Mouse (Mus musculus): ENCODE results near the gene Ppdpf.

Gene Ppdpf

DNA sequence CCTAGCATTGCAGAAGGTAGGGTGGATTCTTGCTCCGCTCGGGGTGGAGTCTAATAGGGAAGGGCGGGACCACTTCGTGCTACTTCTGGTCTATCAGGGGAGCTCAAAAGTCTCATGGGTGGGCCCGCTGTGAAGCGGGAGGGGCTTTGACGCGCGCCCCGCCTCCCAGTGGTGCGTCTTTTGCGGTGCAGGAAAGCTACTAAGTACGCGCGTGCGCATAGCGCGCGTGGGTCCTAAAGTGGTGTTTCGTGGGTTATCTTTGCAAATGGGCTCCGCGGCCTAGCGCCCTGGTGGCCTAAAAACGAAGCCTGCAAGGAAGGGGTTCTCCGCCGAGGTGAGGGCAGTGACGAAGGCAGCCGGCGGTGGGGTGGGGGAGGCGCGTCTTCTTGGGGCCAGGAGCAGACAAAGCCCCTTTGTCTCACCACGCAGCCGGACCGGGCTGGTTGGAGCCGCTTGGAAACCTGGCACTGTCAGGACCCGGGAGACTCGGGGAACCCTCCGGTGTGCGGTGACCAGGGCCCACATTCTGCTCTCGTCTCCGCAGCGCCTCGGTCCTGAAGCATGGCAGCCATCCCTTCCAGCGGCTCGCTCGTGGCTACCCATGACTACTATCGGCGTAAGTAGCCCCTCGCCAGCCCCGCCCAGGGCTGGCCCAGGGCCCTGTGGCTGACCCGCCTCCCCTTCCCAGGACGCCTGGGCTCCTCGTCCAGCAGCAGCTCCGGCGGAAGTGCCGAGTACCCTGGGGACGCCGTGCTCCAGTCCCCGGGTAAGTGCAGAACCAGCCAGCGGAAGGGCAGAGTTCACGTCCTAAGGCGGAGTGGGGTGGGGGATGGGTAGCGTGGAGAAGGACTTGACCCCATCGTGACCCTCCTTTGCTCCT is at the start of gene Ppdpf:
Ppdpf (plus strand) TSS at position 127 of the 880 bp plus-strand sequence.
- peak; percentile 88 for DNase-seq

DNA sequence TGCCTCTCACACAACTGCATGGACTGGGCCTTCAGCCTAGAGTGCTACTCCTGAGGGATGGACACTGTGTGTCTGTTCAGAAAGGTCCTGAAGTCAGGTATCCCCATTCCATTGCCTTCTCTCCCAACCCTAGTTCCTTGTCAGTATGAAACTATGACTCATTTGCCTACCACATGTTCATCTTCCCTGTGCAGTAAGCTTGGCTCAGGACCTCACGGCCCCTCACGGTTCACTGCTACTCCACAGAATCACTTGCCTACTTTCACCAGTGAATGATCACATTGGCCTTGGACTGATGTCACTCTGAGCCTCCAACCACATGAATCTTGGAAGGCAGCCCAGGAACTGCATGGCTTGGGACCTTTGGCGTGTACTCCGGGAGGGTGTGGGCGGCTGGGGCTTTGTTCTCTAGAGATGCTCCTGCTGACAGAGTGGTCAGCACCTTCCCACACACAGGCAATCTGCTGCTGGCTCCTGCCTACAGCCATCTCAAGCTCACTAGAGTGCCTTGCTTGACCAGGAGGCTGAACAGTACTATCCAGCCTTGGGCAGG is 47.3 kb upstream of the Ppdpf start:
- no peak for DNase-seq

DNA sequence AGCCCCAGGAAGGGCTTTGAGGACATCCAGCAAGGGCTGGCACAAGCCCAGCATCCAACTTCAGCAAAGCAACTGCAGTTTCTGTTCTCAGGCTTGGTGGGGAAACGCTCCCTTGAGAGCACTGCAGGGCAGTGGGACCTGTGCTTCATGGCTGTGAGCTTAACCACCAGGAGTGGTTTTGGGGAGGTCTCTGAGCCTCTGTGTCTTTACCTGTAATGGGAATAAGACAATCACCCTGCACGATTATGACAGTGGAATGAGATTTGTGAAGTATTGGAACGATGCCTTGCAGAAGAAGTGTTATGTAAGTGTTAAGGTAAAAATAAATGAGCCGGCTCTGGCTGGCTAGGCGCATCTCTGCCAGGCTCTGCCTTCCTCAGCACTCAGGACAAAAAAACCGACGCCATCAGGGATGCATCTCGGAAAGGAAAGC is 44.3 kb upstream of the Ppdpf start:
- no peak for DNase-seq

DNA sequence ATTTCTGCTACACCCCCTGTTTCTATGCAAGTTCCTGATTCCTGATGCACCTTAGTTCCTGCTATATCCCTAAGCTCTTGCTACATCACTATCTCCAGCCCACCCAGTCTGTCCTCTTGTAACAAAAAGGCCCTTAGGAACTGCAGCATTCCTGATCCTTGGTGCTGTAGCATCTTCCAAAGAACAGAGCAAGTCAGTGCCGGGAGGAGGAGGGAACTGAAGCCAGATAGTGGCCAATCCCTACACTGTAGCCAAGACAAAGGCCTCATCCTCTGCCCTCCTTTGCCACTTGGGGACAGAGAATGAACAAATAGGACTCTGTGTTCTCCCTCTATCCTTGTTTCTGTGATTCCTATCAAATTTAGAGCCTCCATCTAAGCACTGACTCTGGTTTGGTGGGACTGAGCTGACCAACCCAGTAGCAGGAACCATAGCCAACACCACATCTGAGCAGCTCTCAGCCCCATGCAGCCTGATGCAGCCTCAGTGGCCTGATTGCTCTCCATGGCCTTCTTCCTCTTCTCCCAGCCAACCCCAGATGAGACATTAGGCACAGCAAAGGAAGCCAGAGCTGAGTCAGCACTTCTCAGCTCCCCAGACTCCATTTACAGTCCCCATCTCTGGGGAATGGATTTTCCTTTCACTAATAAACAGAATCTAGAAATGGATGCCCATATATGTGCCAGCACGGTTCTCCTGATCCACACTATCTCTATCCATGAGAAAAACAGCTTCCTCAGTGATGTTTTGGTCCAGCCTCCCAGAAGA is 43.4 kb upstream of the Ppdpf start:
- no peak for DNase-seq

DNA sequence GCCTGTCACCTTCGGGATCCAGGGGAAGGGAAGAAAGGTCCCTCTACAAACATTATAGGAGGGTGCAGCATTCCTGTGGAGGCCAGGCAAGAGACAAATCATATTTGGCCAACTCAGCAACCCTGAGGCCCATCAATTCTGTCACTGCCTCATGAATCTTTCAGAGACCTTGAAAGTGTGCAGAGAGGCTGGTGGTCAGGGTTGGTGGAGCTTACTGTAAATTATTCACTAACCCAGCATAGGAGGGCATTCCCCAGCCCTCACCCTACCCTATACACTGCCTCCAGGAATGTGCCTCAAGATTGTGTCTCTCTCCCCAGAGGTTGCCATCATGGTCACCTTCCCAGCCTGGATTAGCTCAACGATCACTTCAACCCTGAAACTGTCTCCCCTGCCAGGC is 42.4 kb upstream of the Ppdpf start:
- no peak for DNase-seq

DNA sequence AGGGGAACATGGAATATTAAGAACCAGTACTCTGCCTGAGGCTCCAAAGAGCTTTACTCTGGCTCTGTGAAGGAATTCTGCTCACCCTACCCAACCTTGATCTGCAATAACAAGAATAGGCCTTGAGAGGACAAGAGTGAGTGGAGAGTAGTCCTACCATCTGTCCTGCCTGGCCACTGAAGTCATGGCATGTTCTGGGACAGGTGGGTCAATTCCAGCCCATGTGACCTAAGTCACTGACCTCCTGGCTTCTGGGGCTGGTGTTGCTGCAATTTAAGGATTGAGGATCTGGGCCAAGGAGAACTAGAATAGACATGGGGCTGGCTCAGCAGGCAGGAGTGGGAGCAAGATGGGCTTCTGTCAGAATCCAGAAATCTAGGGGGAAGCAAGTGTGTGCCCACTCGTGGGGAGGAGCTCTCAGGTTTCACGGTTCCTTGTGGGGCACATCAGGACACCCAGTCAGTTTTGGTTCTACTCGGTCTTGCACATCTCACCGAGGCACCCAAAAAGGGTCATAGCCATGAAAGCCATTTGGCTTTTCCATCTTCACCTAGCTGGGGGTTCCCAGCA is 40.0 kb upstream of the Ppdpf start:
- DNase-seq, result no peak

DNA sequence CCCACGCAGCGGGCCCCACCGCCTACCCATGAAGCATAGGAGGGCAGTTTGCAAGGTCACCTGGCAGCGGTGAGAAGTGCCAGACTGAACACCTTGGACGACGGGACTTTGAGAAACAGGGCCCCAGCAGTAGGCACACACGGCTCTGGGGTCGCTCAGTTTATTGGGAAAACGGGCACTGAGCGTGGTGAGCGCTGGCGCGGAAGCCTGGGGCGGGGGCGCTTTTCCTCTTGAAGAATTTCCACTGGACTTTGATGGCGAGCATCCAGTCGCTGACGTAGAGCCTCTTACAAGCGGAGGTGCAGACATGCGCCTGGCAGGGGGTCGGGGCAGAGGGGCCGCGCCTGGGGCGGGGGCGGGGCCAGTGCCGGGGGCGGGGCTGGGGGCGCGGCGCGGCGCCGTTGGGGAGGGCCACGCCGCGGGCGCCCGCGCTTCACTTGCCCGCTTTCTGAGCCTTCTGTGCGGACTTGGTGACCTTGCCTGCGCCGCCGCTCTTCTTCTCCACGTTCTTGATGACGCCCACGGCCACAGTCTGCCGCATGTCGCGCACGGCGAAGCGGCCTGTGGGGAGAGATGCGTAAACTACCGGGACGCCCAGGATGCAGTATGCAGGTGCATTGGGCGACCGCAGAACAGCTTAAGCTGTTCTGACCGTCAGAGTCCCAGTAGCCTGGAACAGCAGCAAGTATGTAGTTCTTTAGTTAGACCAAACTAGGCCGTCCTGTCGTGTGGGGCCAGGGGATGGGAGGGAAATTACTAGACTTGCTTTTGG is 39.3 kb upstream of the Ppdpf start:
- DNase-seq, result peak; percentile 68

DNA sequence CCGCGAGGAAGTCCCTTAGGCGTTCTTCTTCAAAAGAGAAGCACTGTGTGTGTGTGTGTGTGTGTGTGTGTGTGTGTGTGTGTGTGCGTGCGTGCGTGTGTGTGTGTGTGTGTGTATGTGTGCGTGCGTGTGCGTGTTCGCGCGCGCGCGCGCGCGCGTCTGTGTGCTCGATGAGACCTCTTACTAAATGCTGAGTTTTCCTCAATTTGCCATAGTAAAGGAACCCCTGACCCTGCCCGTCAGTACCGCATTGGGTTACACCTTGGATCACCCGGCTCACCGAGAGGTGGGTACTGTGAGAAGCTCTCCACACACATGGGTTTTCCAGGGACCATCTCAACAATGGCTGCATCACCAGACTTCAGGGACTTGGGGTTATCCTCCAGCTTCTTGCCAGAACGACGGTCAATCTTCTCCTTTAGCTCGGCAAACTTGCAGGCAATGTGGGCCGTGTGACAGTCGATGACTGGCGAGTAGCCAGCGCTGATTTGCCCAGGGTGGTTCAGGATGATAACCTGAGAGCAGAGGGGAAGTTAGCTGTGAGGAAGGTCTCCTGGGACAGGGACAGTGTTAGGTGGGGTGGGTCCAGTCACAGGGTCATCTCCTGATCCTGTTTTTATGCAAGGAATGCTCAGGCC is 38.6 kb upstream of the Ppdpf start:
- DNase-seq, result no peak

DNA sequence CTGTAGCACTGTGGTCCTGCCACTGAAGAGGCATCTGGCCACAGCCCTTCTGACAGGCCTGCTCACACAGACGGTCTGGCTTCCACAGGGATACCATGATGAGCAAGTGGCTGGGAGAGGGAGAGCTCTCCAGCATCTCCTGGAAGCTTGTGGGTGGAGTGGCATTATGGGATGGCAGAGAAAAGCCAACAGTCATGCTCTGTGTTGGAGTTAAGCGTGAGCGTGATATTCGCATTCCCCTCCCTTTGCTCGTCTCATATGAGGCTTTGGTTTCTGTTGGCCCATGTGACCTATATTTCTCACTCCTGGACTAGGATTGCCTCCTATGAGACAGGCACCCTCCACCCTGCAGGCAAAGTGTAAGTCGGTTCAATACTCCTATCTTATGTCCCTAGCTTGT is 36.8 kb upstream of the Ppdpf start:
- DNase-seq, result no peak

DNA sequence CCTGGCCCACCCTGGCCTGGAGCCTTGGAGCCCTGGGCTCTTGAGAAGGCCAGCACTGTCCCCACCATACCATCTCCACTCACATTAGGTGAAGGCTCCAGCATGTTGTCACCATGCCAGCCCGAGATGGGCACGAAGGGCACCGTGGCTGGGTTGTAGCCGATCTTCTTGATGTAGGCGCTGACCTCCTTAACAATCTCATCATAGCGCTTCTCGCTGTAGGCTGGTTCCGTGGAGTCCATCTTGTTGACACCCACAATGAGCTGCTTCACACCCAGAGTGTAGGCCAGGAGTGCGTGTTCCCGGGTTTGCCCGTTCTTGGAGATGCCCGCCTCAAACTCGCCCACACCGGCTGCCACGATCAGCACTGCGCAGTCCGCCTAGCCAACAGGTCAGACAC is 34.3 kb upstream of the Ppdpf start:
- DNase-seq, result no peak

DNA sequence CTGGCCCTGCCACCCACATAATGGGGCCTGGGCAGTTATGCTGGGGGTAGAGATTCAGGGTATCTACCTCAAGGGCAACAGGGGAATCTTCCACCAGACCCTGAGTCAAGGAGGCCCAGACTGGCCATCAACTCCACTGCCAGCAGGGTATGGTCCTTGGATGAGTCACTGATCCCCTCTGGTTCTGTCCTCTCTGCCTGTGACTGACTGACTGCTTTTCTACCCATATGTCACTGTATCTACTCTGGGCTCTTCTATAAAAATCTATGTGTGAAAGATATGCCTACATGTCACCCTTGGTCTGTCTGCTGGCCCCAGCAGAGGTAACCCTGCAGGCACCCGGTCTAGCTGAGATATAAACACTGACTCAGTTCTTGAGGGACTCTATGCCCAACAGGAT is 33.9 kb upstream of the Ppdpf start:
- no peak for DNase-seq

DNA sequence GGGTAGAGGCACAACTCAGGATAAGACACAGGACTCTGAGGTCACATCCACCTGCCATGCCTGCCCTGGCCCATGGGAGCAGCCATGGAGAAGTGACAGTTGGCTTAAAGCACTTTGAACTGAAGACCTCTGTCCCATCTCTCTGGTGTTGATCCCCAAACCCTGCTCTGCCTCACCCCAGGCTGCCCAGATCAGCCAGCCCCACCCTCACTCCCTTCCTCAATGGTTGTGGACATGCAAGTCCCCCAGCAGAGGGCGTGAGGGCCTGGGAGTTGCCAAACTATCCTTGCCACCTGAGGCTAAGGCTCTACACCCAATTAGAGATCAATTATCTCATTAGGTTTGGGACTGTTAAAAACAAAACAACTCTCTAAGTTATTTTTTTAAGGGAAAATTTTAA is 33.2 kb upstream of the Ppdpf start:
- DNase-seq, result no peak

DNA sequence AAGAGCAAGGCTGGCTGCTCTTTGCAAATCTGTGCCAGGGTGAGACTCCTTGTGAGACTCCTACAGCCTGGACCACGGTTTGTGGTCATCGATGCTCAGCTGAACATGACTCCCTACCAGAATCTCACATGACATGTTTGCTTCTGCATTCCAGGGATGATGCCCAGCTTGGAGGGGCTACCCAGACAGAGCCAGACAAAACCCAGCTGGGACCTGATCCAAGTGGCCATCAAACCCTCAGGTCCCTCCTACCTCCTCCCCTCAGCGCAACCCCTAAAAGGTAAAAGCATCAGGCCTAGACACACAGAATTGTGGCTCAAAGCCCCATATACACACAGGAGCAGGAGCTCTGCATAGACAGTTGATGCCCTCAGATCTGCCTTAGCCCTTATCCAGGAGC is 32.7 kb upstream of the Ppdpf start:
- DNase-seq, result no peak

DNA sequence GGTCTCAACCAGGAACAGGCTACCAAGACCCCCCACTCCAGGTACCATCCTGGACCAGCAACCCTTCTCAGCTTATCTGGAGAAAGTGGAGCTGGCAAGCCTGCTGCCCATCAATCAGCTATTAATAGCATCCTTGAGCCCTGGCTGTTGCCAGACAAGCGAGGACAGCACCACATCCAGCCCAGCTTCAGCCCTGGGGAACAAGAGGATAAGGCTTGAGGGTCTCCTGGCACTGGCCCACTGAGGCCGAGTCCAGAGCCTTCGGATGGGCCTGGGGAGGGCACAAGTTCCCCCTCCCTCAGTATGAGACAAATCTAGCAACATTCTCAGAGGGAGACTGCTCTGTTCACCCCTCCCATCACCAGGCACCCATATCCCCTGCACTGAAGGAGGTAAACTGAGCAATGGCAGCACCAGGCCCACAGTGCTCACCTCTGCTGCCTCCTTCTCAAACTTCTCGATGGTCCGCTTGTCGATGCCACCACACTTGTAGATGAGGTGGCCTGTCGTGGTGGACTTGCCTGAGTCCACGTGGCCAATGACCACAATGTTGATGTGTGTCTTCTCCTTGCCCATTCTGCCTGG is 32.1 kb upstream of the Ppdpf start:
- DNase-seq, result no peak

DNA sequence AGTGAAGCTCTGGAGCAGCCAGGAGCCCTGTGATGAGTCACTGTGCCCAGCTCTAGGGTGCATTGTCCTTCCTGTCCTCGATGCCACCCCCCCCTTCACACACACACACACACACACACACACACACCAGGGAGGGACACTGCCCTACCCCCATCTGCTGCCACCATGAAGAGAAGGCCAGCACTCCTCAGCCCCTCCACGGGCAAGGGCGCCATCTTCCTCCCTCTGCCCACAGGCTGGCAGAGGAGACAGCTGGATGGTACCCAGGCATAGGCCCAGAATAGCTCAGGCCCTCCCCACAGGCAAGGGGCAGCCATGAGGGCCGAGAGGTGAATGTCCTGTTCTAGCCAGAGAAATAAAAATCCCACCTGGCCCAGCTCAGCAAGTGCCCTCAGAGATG is 31.2 kb upstream of the Ppdpf start:
- no peak for DNase-seq

DNA sequence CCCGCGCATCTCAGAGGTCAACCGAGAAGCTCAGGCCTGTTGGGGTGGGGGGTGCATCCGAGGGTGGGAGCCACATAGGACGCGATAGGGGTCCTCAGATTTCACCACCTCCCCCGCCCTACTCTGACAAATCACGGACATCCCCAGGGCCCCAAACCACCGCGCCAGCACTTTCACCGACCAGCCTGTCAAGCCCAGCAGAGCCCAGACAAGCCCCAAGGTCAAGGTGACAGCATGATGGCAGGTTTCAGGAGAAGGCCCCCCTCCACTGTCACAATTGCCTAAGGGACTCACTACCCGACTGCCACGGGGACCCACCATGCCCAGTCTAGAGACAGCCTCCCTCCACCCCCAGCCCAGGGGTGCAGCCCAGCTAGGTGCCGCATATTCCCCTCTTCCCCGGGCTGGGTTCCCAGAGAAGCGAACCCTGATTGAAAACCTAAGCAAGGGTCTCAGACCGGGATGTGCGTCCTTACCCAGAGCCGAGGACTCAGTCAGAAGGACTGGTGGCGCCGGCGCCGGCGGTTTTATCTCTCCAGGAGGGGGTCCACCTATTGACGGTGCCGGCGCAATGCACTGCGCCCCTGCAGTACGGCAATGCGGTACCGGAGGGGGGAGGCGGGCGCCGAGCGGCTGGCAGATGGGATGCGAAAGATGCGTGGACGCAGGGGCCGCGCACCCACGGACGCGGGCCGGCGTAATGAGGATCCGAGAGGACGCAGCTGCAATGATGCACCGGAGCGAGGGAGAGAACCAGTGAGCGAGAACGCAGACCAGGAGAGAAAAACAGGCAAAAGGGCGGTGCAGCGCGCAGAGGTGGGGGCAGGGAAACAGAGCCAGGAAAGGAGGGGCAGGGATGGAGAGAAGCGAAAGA is 30.6 kb upstream of the Ppdpf start, which contains the start of gene Eef1a2:
Eef1a2 (minus strand) TSS at position 767 of the 874 bp plus-strand sequence.
- DNase-seq, result peak; percentile 86

DNA sequence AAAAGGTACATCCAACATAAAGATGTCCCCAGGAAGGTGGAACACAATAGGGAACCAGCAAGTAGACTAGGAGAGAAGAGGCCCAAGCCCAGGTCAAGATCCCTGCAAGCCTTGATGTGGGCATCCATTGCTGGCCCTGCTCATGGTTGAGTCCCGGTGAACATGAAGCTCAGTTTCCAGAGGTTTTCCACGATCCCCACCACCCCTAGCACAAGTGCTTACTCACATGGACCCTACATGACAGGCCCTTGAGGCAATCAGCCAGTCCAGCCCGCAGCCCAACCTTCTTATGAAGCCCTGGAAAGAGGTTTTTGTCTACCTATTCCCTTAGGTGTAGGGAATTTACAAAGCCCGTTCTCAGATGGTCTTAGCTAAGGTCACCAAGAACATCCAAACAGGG is 29.9 kb upstream of the Ppdpf start:
- DNase-seq, result no peak

DNA sequence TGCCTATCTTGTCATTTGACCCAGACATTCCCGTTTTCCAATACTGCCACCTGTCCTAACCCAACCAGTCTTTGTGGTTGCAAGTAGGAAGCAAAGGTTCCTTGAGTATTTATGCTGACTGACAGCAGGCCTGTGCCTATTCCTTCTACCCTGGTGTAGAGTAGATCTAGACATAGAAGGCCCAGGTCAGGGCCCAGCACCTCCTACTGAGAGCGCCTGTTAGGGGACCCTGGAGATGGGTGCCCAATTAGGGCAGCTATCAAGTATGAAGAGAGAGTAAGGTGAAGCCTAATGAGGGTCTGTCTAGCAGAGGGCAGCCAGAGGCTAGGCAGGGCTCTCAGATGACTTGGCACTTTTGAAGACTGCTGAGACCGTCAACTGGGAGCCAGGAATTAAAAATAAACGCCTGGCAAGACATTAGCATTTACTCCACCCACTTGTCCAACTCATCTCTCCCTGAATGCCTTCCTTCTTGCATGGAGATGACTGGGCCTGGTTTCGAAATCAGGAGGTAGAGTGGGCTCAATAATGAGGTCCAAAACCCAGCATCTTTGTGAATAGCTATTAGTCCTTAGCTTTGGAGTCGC is 29.2 kb upstream of the Ppdpf start:
- no peak for DNase-seq

DNA sequence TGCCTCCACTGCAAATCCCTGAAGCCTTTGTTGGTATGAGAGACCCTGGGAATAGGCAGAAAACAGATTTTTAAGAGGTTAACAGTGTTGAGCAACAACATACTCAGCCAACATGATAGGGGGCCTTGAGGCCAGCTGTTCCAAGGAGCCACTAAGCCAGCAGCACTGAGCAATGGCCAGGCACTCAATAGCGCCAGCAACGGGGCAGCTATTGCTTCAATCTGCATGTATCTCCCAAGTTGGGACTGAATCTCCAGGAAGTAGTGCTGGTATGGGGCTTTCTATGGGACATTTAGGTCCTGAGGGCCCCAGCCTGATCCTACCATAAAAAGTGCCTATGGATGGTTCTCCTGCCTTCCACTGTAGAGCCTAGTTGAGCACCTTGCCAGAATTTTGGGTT is 28.6 kb upstream of the Ppdpf start:
- DNase-seq, result no peak

DNA sequence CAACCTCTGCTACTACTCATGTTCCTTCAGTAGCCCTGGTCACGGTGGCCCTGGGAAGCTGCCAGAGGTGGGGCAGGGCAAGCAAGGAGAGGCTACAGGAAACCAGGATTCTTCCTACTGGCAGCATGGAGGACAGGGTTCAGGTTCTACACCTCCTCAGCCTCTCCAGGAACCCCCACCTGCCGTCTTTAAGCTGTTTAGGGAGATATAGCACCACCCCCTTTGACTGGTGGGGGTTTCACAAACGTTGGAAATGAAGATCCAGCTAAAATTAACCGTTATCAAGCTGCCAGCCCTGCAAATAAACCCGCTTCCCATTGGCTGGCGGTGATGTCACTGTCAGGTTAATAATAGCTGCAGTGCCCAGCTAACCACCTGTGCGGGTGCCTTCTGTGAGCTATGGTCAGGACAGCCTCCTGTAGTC is 27.9 kb upstream of the Ppdpf start:
- DNase-seq, result peak; percentile 76
